In the genomic region with DNA sequence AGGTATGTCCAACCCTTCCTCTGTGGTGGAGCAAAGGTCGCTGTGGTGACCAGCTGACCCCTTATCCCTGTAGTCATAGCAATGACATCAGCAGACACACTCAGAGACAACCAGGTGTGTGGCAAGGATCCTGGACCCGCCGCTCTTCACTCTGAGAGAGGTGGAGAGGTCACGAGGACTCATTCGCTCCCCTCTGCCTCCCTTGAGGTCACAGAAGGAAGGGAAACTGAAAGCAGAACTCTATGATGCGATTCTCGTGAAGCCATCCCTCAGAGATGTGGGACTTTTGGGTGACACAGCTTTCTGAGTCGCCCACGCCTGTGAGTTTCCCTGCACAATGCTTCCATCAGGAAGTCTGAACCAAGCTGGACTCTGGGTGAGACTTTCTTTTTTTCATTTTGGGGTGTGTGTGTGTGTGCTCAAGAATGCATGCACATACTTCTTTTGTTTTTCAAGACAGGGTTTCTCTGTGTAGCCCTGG, we compare ENCODE assay signal across 7 mouse cellular contexts. TPM values are rescaled to one million over a fixed set of nuclear protein-coding genes. Genes with fewer than 3 reads are reported as not detected.
A peak's percentile ranks its signal among the peaks of the same experiment; 100 is the strongest.
DNase-seq lines count a peak whose midpoint lies in the region; ATAC-seq and TF ChIP-seq lines count a peak whose summit lies in the region.

No protein-coding gene starts in this region.

- no peaks in the 10 kb centered on the region; the same call in 1 of the 2 replicates for H3K79me2 ChIP-seq in MEL (ENCODE audit: control insufficient read depth, insufficient read depth, low read length, poor library complexity)

- WGBS in intestine, embryonic 14.5 days: 69% methylated on average over 9 of the region's 9 CpGs
- 84% methylated on average over 9 of the region's 9 CpGs for WGBS in midbrain, embryonic 14.5 days
- 83% methylated on average over 9 of the region's 9 CpGs for WGBS in forebrain, embryonic 14.5 days

- H3K9ac ChIP-seq in MEL (ENCODE audit: control insufficient read depth, low read depth, low read length, poor library complexity, severe bottlenecking): peak overlapping the region; percentile 71
- no peak overlapping the region for H3K9ac ChIP-seq in intestine, embryonic 14.5 days (ENCODE audit: low read length)
- no peak overlapping the region for H3K9ac ChIP-seq in midbrain, embryonic 14.5 days (replicated peaks; ENCODE audit: low read length)
- H3K9ac ChIP-seq in forebrain, embryonic 14.5 days (ENCODE audit: low read length): no peak overlapping the region

- peaks cover 0 to 7% of the 10 kb centered on the region in 2 experiments; a peak in 2 of 4 replicates for H3K36me3 ChIP-seq in MEL (ENCODE audit: control insufficient read depth in 1 of 2, insufficient read depth in 2 of 2, low read length in 2 of 2)
- H3K36me3 ChIP-seq in intestine, embryonic 14.5 days (ENCODE audit: control insufficient read depth, insufficient read depth, low read length): peaks cover 37% of the 10 kb centered on the region
- peaks cover 41% of the 10 kb centered on the region for H3K36me3 ChIP-seq in megakaryocyte, embryonic 14.5 days (replicated peaks; ENCODE audit: low read length)
- H3K36me3 ChIP-seq in midbrain, embryonic 14.5 days (ENCODE audit: control insufficient read depth, insufficient read depth, low read length): peaks cover 32% of the 10 kb centered on the region
- H3K36me3 ChIP-seq in forebrain, embryonic 14.5 days (ENCODE audit: control insufficient read depth, insufficient read depth, low read length): peaks cover 28% of the 10 kb centered on the region

- no peaks in the 10 kb centered on the region for H3K27me3 ChIP-seq in MEL (ENCODE audit: control insufficient read depth in 1 of 2, insufficient read depth in 2 of 2, low read length in 2 of 2)
- no peaks in the 10 kb centered on the region for H3K27me3 ChIP-seq in intestine, embryonic 14.5 days (replicated peaks; ENCODE audit: control insufficient read depth, insufficient read depth, low read length)
- no peaks in the 10 kb centered on the region for H3K27me3 ChIP-seq in megakaryocyte, embryonic 14.5 days (replicated peaks)
- H3K27me3 ChIP-seq in midbrain, embryonic 14.5 days (ENCODE audit: control insufficient read depth, insufficient read depth, low read length): no peaks in the 10 kb centered on the region
- no peaks in the 10 kb centered on the region for H3K27me3 ChIP-seq in forebrain, embryonic 14.5 days (replicated peaks; ENCODE audit: control insufficient read depth, insufficient read depth, low read length)

- peak; percentile 80 for DNase-seq in MEL (ENCODE audit: low read depth, low spot score)
- peak; percentile 62 for DNase-seq in c-Kit-positive CD71-negative TER-119-negative erythroid progenitor cells, embryonic 14.5 days (ENCODE audit: low read depth)
- no peak for DNase-seq in intestine, embryonic 14.5 days (ENCODE audit: low spot score)
- DNase-seq in frontal cortex, postnatal 14 days (ENCODE audit: low spot score in 2 of 2): no peak
- DNase-seq in midbrain, embryonic 14.5 days: no peak
- DNase-seq in forebrain, embryonic 14.5 days (ENCODE audit: low spot score): no peak

- peak overlapping the region; percentile 53 to 73 for H3K4me3 ChIP-seq in MEL (ENCODE audit: control insufficient read depth in 1 of 2, insufficient read depth in 1 of 2, low read depth in 2 of 2, low read length in 2 of 2)
- no peak overlapping the region for H3K4me3 ChIP-seq in intestine, embryonic 14.5 days (ENCODE audit: low read depth, low read length)
- peak overlapping the region; percentile 91 for H3K4me3 ChIP-seq in megakaryocyte, embryonic 14.5 days (replicated peaks)
- no peak overlapping the region for H3K4me3 ChIP-seq in midbrain, embryonic 14.5 days (replicated peaks; ENCODE audit: low read depth, low read length)
- H3K4me3 ChIP-seq in forebrain, embryonic 14.5 days (ENCODE audit: low read depth, low read length): no peak overlapping the region

- TF ChIP-seq RAD21 in MEL (IDR thresholded peaks at IDR 0.05; ENCODE audit: low read depth, low read length): no peak; the same call in 1 of the 2 replicates

- no peaks in the 10 kb centered on the region for H3K9me3 ChIP-seq in MEL (replicated peaks; ENCODE audit: insufficient read depth, low read length)
- no peaks in the 10 kb centered on the region for H3K9me3 ChIP-seq in intestine, embryonic 14.5 days (ENCODE audit: control insufficient read depth, low read length)
- peaks cover 7% of the 10 kb centered on the region for H3K9me3 ChIP-seq in megakaryocyte, embryonic 14.5 days
- H3K9me3 ChIP-seq in midbrain, embryonic 14.5 days (ENCODE audit: control insufficient read depth, low read length): no peaks in the 10 kb centered on the region
- H3K9me3 ChIP-seq in forebrain, embryonic 14.5 days (replicated peaks; ENCODE audit: control insufficient read depth, low read length): no peaks in the 10 kb centered on the region

- 0 out of 4 replicates have a peak, but pooled peaks of 1 of the 2 experiments have one; percentile 20 for TF ChIP-seq EP300 in MEL (IDR thresholded peaks at IDR 0.05; ENCODE audit: low read depth in 1 of 2, low read length in 2 of 2)

- TF ChIP-seq CTCF in MEL (IDR thresholded peaks at IDR 0.05 in 2 of 3, conservative IDR thresholded peaks at IDR 0.05 in 1 of 3; ENCODE audit: control insufficient read depth in 1 of 3, insufficient read depth in 1 of 3, low read depth in 2 of 3, low read length in 3 of 3, poor library complexity in 1 of 3, severe bottlenecking in 1 of 3): no peak

- peaks cover 0 to 8% of the 10 kb centered on the region in 2 experiments; a peak in 2 of 4 replicates for H3K4me1 ChIP-seq in MEL (ENCODE audit: control insufficient read depth in 1 of 2, insufficient read depth in 2 of 2, low read length in 2 of 2)
- H3K4me1 ChIP-seq in intestine, embryonic 14.5 days (replicated peaks; ENCODE audit: control insufficient read depth, insufficient read depth, low read length): peaks cover 11% of the 10 kb centered on the region
- H3K4me1 ChIP-seq in megakaryocyte, embryonic 14.5 days: peaks cover 87% of the 10 kb centered on the region
- no peaks in the 10 kb centered on the region for H3K4me1 ChIP-seq in midbrain, embryonic 14.5 days (ENCODE audit: control insufficient read depth, insufficient read depth, low read length)
- H3K4me1 ChIP-seq in forebrain, embryonic 14.5 days (ENCODE audit: control insufficient read depth, insufficient read depth, low read length): no peaks in the 10 kb centered on the region

- no peak overlapping the region for H3K4me2 ChIP-seq in intestine, embryonic 14.5 days (ENCODE audit: low read length)
- H3K4me2 ChIP-seq in midbrain, embryonic 14.5 days (ENCODE audit: low read length): no peak overlapping the region
- H3K4me2 ChIP-seq in forebrain, embryonic 14.5 days (ENCODE audit: low read length): no peak overlapping the region

- no peak; a peak in 1 of 4 replicates for TF ChIP-seq POLR2A in MEL (IDR thresholded peaks at IDR 0.05; ENCODE audit: control insufficient read depth in 1 of 2, insufficient read depth in 1 of 2, low read depth in 1 of 2, low read length in 2 of 2, poor library complexity in 1 of 2)

- H3K27ac ChIP-seq in MEL (ENCODE audit: control insufficient read depth, low read depth, low read length): peak overlapping the region; percentile 96
- no peak overlapping the region for H3K27ac ChIP-seq in intestine, embryonic 14.5 days (ENCODE audit: low read depth)
- no peak overlapping the region for H3K27ac ChIP-seq in midbrain, embryonic 14.5 days (replicated peaks; ENCODE audit: low read depth, low read length)
- no peak overlapping the region for H3K27ac ChIP-seq in forebrain, embryonic 14.5 days (ENCODE audit: low read depth, low read length)

- 0 out of 2 replicates have a peak, but pooled peaks have one; percentile 3 for ATAC-seq in intestine, embryonic 14.5 days (replicated peaks; ENCODE audit: low FRiP score, low TSS enrichment, low read depth)
- no peak for ATAC-seq in midbrain, embryonic 14.5 days (ENCODE audit: low FRiP score, low TSS enrichment)
- no peak for ATAC-seq in forebrain, embryonic 14.5 days

TF ChIP-seq in MEL, 35 proteins besides CTCF, POLR2A, EP300 and RAD21:
- TF ChIP-seq MEF2A (IDR thresholded peaks at IDR 0.05; ENCODE audit: extremely low read depth, insufficient replicate concordance, low read depth, low read length, poor library complexity, severe bottlenecking) (no peak), SIN3A (IDR thresholded peaks at IDR 0.05; ENCODE audit: low read length) (no peak; the same call in 1 of the 2 replicates), MYC (IDR thresholded peaks at IDR 0.05; ENCODE audit: low read depth, low read length) (peak; percentile 48; the same call in 1 of the 2 replicates), MAZ (IDR thresholded peaks at IDR 0.05; ENCODE audit: low read depth, low read length) (0 out of 2 replicates have a peak, but pooled peaks have one; percentile 34), ZNF384 (IDR thresholded peaks at IDR 0.05; ENCODE audit: low read depth, low read length) (0 out of 2 replicates have a peak, but pooled peaks have one; percentile 14), ETS1 (IDR thresholded peaks at IDR 0.05; ENCODE audit: low read depth, low read length) (peak; percentile 62), MAX (IDR thresholded peaks at IDR 0.05; ENCODE audit: low read length) (peak; percentile 58), USF1 (IDR thresholded peaks at IDR 0.05; ENCODE audit: low read depth, low read length) (peak; percentile 67), NELFE (IDR thresholded peaks at IDR 0.05; ENCODE audit: low read depth, low read length) (0 out of 2 replicates have a peak, but pooled peaks have one; percentile 5)

RNA-seq across cellular contexts. Expression of gene Srrm1, which starts 39.3 kb away (rescaled TPM):
- 26.9 and 29.4 TPM in 2 replicates for total RNA-seq in MEL (2012; rRNA removed)
- polyA plus RNA-seq in MEL (2012; ENCODE audit: insufficient read depth in 1 of 2, insufficient read length in 2 of 2, low read depth in 1 of 2, low replicate concordance in 2 of 2, missing spikeins in 1 of 2): 100 to 1,000 TPM; 138 to 285 TPM
- polyA plus RNA-seq in intestine, embryonic 14.5 days (2014; fragmentation: Nextera tagmentation; extraction: Ambion mirVana): 201 and 215 TPM in 2 replicates
- polyA plus RNA-seq in megakaryocyte, embryonic 14.5 days (2012; ENCODE audit: insufficient read depth, low replicate concordance): 207 and 466 TPM in 2 replicates
- polyA plus RNA-seq in midbrain, embryonic 14.5 days (2014; fragmentation: Nextera tagmentation; extraction: Ambion mirVana): 160 and 179 TPM in 2 replicates
- 129 and 152 TPM in 2 replicates for polyA plus RNA-seq in forebrain, embryonic 14.5 days (2014; fragmentation: Nextera tagmentation; extraction: Ambion mirVana)

RNA-seq across cellular contexts. Expression of gene Clic4, which starts 41.2 kb away (rescaled TPM):
- 32.9 and 51.1 TPM in 2 replicates for total RNA-seq in MEL (2012; rRNA removed)
- 100 to 1,000 TPM in 1 of 2 experiments, 10 to 100 TPM in 1; 83.8 to 274 TPM for polyA plus RNA-seq in MEL (2012; ENCODE audit: insufficient read depth in 1 of 2, insufficient read length in 2 of 2, low read depth in 1 of 2, low replicate concordance in 2 of 2, missing spikeins in 1 of 2)
- 107 and 114 TPM in 2 replicates for polyA plus RNA-seq in intestine, embryonic 14.5 days (2014; fragmentation: Nextera tagmentation; extraction: Ambion mirVana)
- polyA plus RNA-seq in megakaryocyte, embryonic 14.5 days (2012; ENCODE audit: insufficient read depth, low replicate concordance): 19.4 and 27.6 TPM in 2 replicates
- polyA plus RNA-seq in midbrain, embryonic 14.5 days (2014; fragmentation: Nextera tagmentation; extraction: Ambion mirVana): 34.9 and 61.9 TPM in 2 replicates
- 74.1 and 74.4 TPM in 2 replicates for polyA plus RNA-seq in forebrain, embryonic 14.5 days (2014; fragmentation: Nextera tagmentation; extraction: Ambion mirVana)

Comparison
In these comparisons a context has a peak if more than half of its experiments do, and no peak if none do; other contexts are left out.
1. DNase-seq: peak in MEL (single experiment) and c-Kit-positive CD71-negative TER-119-negative erythroid progenitor cells, embryonic 14.5 days (single experiment); none in intestine, embryonic 14.5 days (single experiment), frontal cortex, postnatal 14 days (0 of 2), midbrain, embryonic 14.5 days (single experiment) and forebrain, embryonic 14.5 days (single experiment).
2. H3K4me3 ChIP-seq: peak in MEL (2 of 2) and megakaryocyte, embryonic 14.5 days (single experiment); none in intestine, embryonic 14.5 days (single experiment), midbrain, embryonic 14.5 days (single experiment) and forebrain, embryonic 14.5 days (single experiment).